Mouse (Mus musculus) midbrain, embryonic 12.5 days (tissue): Measurements from ENCODE around the gene Cpsf7. TPM values are rescaled to one million over a fixed set of nuclear protein-coding genes. Genes with fewer than 3 reads are reported as not detected.

Source experiments
- ATAC-seq: fragments of 200-750 bp; cut with Nextera tagmentation; 2 replicates; pipeline ENCODE4 v1.8.0; 2017; ENCODE audit warnings: low read depth, moderate TSS enrichment, moderate library complexity; ENCODE audit not compliant: low FRiP score
- H3K27ac ChIP-seq: fragments of 300-500 bp; sonication (generic); replicated peaks from 2 replicates; pipeline ENCODE4 v1.5.1; 2016; ENCODE audit warnings: mild to moderate bottlenecking
- H3K27me3 ChIP-seq: fragments of 300-500 bp; sonication (generic); 2 replicates; pipeline ENCODE4 v1.6.1; 2016; ENCODE audit warnings: mild to moderate bottlenecking
- H3K36me3 ChIP-seq: fragments of 300-500 bp; sonication (generic); 2 replicates; pipeline ENCODE4 v1.6.1; 2016
- H3K4me1 ChIP-seq: fragments of 300-500 bp; sonication (generic); 2 replicates; pipeline ENCODE4 v1.6.1; 2016
- H3K4me2 ChIP-seq: fragments of 300-500 bp; sonication (generic); replicated peaks from 2 replicates; pipeline ENCODE4 v1.6.1; 2016; ENCODE audit warnings: mild to moderate bottlenecking, moderate library complexity
- H3K4me3 ChIP-seq: fragments of 300-500 bp; sonication (generic); 2 replicates; pipeline ENCODE4 v1.5.1; 2016; ENCODE audit warnings: mild to moderate bottlenecking
- H3K9ac ChIP-seq: fragments of 300-500 bp; sonication (generic); replicated peaks from 2 replicates; pipeline ENCODE4 v1.6.1; 2016; ENCODE audit warnings: mild to moderate bottlenecking, moderate library complexity
- H3K9me3 ChIP-seq: fragments of 300-500 bp; sonication (generic); 2 replicates; pipeline ENCODE4 v1.6.1; 2016; ENCODE audit warnings: mild to moderate bottlenecking
- WGBS: fragments of 180-500 bp; shearing (Covaris S2); methylation state at CpG from one replicate; pipeline ENCODE4 v1.1.7; 2016; 5-methylcytosine and 5-hydroxymethylcytosine counted together
- polyA plus RNA-seq: library from polyadenylated mRNA; unstranded; fragments of >200 nt; fragmentation: Nextera tagmentation; extraction: Ambion mirVana; gene quantifications from 2 replicates; pipeline ENCODE4 v1.2.1, GENCODE M21; 2016

The Cpsf7 gene
- 61.8 and 67.6 TPM in 2 replicates for polyA plus RNA-seq

GRCm38 (mm10) chr19:10525106-10525901 lies at the start of gene Cpsf7:
Gene Cpsf7, plus strand, starts transcription at chr19:10525266.
- Histone ChIP-seq H3K27ac (peak within 1 kb of the TSS; percentile 97), H3K9me3 (no peaks in the 10 kb centered on the region), H3K36me3 (peaks cover 19% of the 10 kb centered on the region), H3K4me1 (peaks cover 17% of the 10 kb centered on the region), H3K9ac (peak within 1 kb of the TSS; percentile 94), H3K27me3 (no peaks in the 10 kb centered on the region), H3K4me2 (peak within 1 kb of the TSS; percentile 67), H3K4me3 (peak within 1 kb of the TSS; percentile 97)
- peak; percentile 95 for ATAC-seq
- 1% methylated on average over 72 of the region's 93 CpGs for WGBS

- Histone ChIP-seq H3K27ac (no peak overlapping the region), H3K4me1 (peaks cover 11% of the 10 kb centered on the region), H3K9me3 (no peaks in the 10 kb centered on the region), H3K4me3 (no peak overlapping the region), H3K9ac (no peak overlapping the region), H3K4me2 (no peak overlapping the region), H3K27me3 (peaks cover 3% of the 10 kb centered on the region; the same call in 1 of the 2 replicates), H3K36me3 (no peaks in the 10 kb centered on the region)
- WGBS: 80% methylated on average over 4 of the region's 4 CpGs
- no peak for ATAC-seq
These were observed 45.5 kb upstream of the Cpsf7 start for GRCm38 (mm10) chr19:10479541-10479940.

GRCm38 (mm10) chr19:10482703-10483102 lies 42.4 kb upstream of the Cpsf7 start, which contains the start of gene Ppp1r32:
Gene Ppp1r32, minus strand, starts transcription at chr19:10482928.
- Histone ChIP-seq H3K9ac (no peak within 1 kb of the TSS), H3K27me3 (peaks cover 14% of the 10 kb centered on the region; the same call in 1 of the 2 replicates)
- WGBS: 21% methylated on average over 6 of the region's 6 CpGs

GRCm38 (mm10) chr19:10486264-10486738 lies 38.8 kb upstream of the Cpsf7 start:
- Histone ChIP-seq H3K9me3 (no peaks in the 10 kb centered on the region), H3K4me3 (no peak overlapping the region), H3K9ac (no peak overlapping the region), H3K27me3 (peaks cover 14% of the 10 kb centered on the region; the same call in 1 of the 2 replicates), H3K27ac (no peak overlapping the region), H3K36me3 (no peaks in the 10 kb centered on the region), H3K4me1 (peaks cover 11% of the 10 kb centered on the region), H3K4me2 (no peak overlapping the region)
- 26% methylated on average over 9 of the region's 9 CpGs for WGBS
- peak; percentile 80 for ATAC-seq

More at GRCm38 (mm10) chr19:10482703-10483102, 42.4 kb upstream of the Cpsf7 start, which contains the start of gene Ppp1r32:
- H3K27ac ChIP-seq: no peak within 1 kb of the TSS
- H3K4me3 ChIP-seq: no peak within 1 kb of the TSS
- H3K4me1 ChIP-seq: peaks cover 11% of the 10 kb centered on the region
- H3K36me3 ChIP-seq: no peaks in the 10 kb centered on the region
- H3K4me2 ChIP-seq: 0 out of 2 replicates have a peak within 1 kb of the TSS, but pooled peaks have one; percentile 5
- peak; percentile 74 for ATAC-seq
- H3K9me3 ChIP-seq: no peaks in the 10 kb centered on the region

- H3K4me3 ChIP-seq: no peak overlapping the region
- H3K27me3 ChIP-seq: no peaks in the 10 kb centered on the region
- ATAC-seq: no peak
- H3K4me1 ChIP-seq: no peaks in the 10 kb centered on the region; the same call in 1 of the 2 replicates
- no peak overlapping the region for H3K9ac ChIP-seq
- H3K9me3 ChIP-seq: no peaks in the 10 kb centered on the region
- peaks cover 16% of the 10 kb centered on the region for H3K36me3 ChIP-seq
- 88% methylated on average over 1 of the region's 1 CpGs for WGBS
- H3K27ac ChIP-seq: no peak overlapping the region
- H3K4me2 ChIP-seq: no peak overlapping the region
These were observed 29.4 kb upstream of the Cpsf7 start for GRCm38 (mm10) chr19:10495670-10496069.

- Histone ChIP-seq H3K9ac (no peak overlapping the region), H3K4me1 (no peaks in the 10 kb centered on the region; the same call in 1 of the 2 replicates), H3K4me3 (no peak overlapping the region), H3K27me3 (no peaks in the 10 kb centered on the region), H3K27ac (peak overlapping the region; percentile 56; the same call in 1 of the 2 replicates), H3K9me3 (no peaks in the 10 kb centered on the region), H3K36me3 (peaks cover 28% of the 10 kb centered on the region), H3K4me2 (no peak overlapping the region)
- whole genome bisulfite sequencing: 47% methylated on average over 2 of the region's 2 CpGs
- no peak for ATAC-seq
These were observed 28.1 kb upstream of the Cpsf7 start for GRCm38 (mm10) chr19:10496976-10497375.

GRCm38 (mm10) chr19:10497512-10498160 lies 27.4 kb upstream of the Cpsf7 start:
- no peak overlapping the region for H3K9ac ChIP-seq
- 0 out of 2 replicates have a peak overlapping the region, but pooled peaks have one; percentile 56 for H3K27ac ChIP-seq
- ATAC-seq: no peak
- H3K27me3 ChIP-seq: no peaks in the 10 kb centered on the region
- 51% methylated on average over 8 of the region's 8 CpGs for WGBS
- H3K4me3 ChIP-seq: no peak overlapping the region
- H3K36me3 ChIP-seq: peaks cover 29% of the 10 kb centered on the region
- no peak overlapping the region for H3K4me2 ChIP-seq
- H3K4me1 ChIP-seq: peaks cover 3% of the 10 kb centered on the region; the same call in 1 of the 2 replicates
- no peaks in the 10 kb centered on the region for H3K9me3 ChIP-seq

- no peak overlapping the region for H3K4me2 ChIP-seq
- no peak overlapping the region for H3K9ac ChIP-seq
- H3K27me3 ChIP-seq: no peaks in the 10 kb centered on the region
- 96% methylated on average over 8 of the region's 8 CpGs for WGBS
- H3K9me3 ChIP-seq: no peaks in the 10 kb centered on the region
- peaks cover 3% of the 10 kb centered on the region; the same call in 1 of the 2 replicates for H3K4me1 ChIP-seq
- no peak overlapping the region for H3K27ac ChIP-seq
- no peak for ATAC-seq
- H3K4me3 ChIP-seq: no peak overlapping the region
- peaks cover 38% of the 10 kb centered on the region for H3K36me3 ChIP-seq
These were observed 24.5 kb upstream of the Cpsf7 start for GRCm38 (mm10) chr19:10500581-10500980.

GRCm38 (mm10) chr19:10502571-10502970 lies 22.5 kb upstream of the Cpsf7 start:
- ATAC-seq: peak; percentile 73; the same call in 1 of the 2 replicates
- no peak overlapping the region for H3K4me2 ChIP-seq
- peaks cover 54% of the 10 kb centered on the region for H3K36me3 ChIP-seq
- peaks cover 3% of the 10 kb centered on the region; the same call in 1 of the 2 replicates for H3K4me1 ChIP-seq
- 2% methylated on average over 4 of the region's 4 CpGs for WGBS
- H3K27me3 ChIP-seq: no peaks in the 10 kb centered on the region
- no peak overlapping the region for H3K27ac ChIP-seq
- H3K9ac ChIP-seq: no peak overlapping the region
- no peaks in the 10 kb centered on the region for H3K9me3 ChIP-seq
- no peak overlapping the region for H3K4me3 ChIP-seq

- no peaks in the 10 kb centered on the region for H3K4me1 ChIP-seq
- H3K9ac ChIP-seq: no peak overlapping the region
- no peak overlapping the region for H3K4me3 ChIP-seq
- no peak overlapping the region for H3K27ac ChIP-seq
- no peaks in the 10 kb centered on the region for H3K27me3 ChIP-seq
- WGBS: 86% methylated on average over 6 of the region's 6 CpGs
- no peak for ATAC-seq
- no peak overlapping the region for H3K4me2 ChIP-seq
- no peaks in the 10 kb centered on the region for H3K9me3 ChIP-seq
- H3K36me3 ChIP-seq: peaks cover 53% of the 10 kb centered on the region
These were observed 14.2 kb upstream of the Cpsf7 start for GRCm38 (mm10) chr19:10510759-10511330.

- H3K36me3 ChIP-seq: peaks cover 20% of the 10 kb centered on the region
- no peak overlapping the region for H3K9ac ChIP-seq
- no peak for ATAC-seq
- H3K9me3 ChIP-seq: no peaks in the 10 kb centered on the region
- no peak overlapping the region for H3K4me3 ChIP-seq
- WGBS: 52% methylated on average over 1 of the region's 1 CpGs
- H3K4me2 ChIP-seq: no peak overlapping the region
- peaks cover 5% of the 10 kb centered on the region for H3K4me1 ChIP-seq
- H3K27ac ChIP-seq: no peak overlapping the region
- H3K27me3 ChIP-seq: no peaks in the 10 kb centered on the region
These were observed 4.7 kb upstream of the Cpsf7 start for GRCm38 (mm10) chr19:10520355-10520754.
